Mouse (Mus musculus) thymus, adult 2 months (tissue): ENCODE measurements around the gene Gpr146.

ENCODE experiments used
- CTCF ChIP-seq: fragments of 200-500 bp; IDR thresholded peaks from 2 replicates; pipeline ENCODE4 v1.5.1; 2012; ENCODE audit warnings: mild to moderate bottlenecking, control low read depth, low read length, moderate library complexity, borderline replicate concordance; ENCODE audit not compliant: control insufficient read depth, poor library complexity, insufficient read depth; ENCODE audit errors: extremely low read depth
- POLR2A ChIP-seq: fragments of 200-500 bp; IDR thresholded peaks from 2 replicates; pipeline ENCODE4 v1.6.1; 2012; ENCODE audit warnings: mild to moderate bottlenecking, low read length, control low read depth, moderate library complexity; ENCODE audit not compliant: control insufficient read depth, poor library complexity, insufficient read depth; ENCODE audit errors: extremely low read depth

- TF ChIP-seq POLR2A, result no peak
- TF ChIP-seq CTCF, result no peak
Measured at GRCm38 (mm10) chr5:139345364-139345714, 32.2 kb upstream of the Gpr146 start.
